Mouse (Mus musculus): Measurements from ENCODE around the gene Zbtb17.

GRCm38 (mm10) chr4:141466289-141466795 lies 21.9 kb downstream of the Zbtb17 start:
- TF ChIP-seq GABPA (IDR thresholded peaks at IDR 0.05; ENCODE audit: low read depth, low read length) (no peak), CTCF (IDR thresholded peaks at IDR 0.05 in 2 of 3, conservative IDR thresholded peaks at IDR 0.05 in 1 of 3; ENCODE audit: control insufficient read depth in 1 of 3, insufficient read depth in 1 of 3, low read depth in 2 of 3, low read length in 3 of 3, poor library complexity in 1 of 3, severe bottlenecking in 1 of 3) (no peak), POLR2A (IDR thresholded peaks at IDR 0.05; ENCODE audit: control insufficient read depth in 1 of 2, insufficient read depth in 1 of 2, low read depth in 1 of 2, low read length in 2 of 2, poor library complexity in 1 of 2) (no peak), EP300 (IDR thresholded peaks at IDR 0.05; ENCODE audit: low read depth in 1 of 2, low read length in 2 of 2) (no peak), SIN3A (IDR thresholded peaks at IDR 0.05; ENCODE audit: low read length) (no peak), POLR2AphosphoS2 (IDR thresholded peaks at IDR 0.05; ENCODE audit: low read length) (no peak), NRF1 (IDR thresholded peaks at IDR 0.05; ENCODE audit: insufficient read depth, low read depth, low read length, poor library complexity, severe bottlenecking) (no peak), ELF1 (IDR thresholded peaks at IDR 0.05; ENCODE audit: low read depth, low read length) (no peak), GATA1 (IDR thresholded peaks at IDR 0.05; ENCODE audit: low read depth, low read length) (no peak), MAFK (IDR thresholded peaks at IDR 0.05; ENCODE audit: borderline replicate concordance, low read depth, low read length) (no peak), ZC3H11A (IDR thresholded peaks at IDR 0.05; ENCODE audit: low read depth, low read length) (no peak)

All from MEL (cell line).